Mouse (Mus musculus) c-Kit-positive CD71-negative TER-119-negative erythroid progenitor cells, embryonic 14.5 days (primary cell): ENCODE results near the gene Krt17.
"Not testable (repeated sequence)": the region's sequence is repeated elsewhere in the genome, so short reads cannot be mapped to it uniquely, and the experiment has no call there.

Source experiments
- DNase-seq: peaks from one replicate; pipeline ENCODE4 v3.0.0-alpha.2; 2013; ENCODE audit warnings: low read depth

Krt17 gene

DNA sequence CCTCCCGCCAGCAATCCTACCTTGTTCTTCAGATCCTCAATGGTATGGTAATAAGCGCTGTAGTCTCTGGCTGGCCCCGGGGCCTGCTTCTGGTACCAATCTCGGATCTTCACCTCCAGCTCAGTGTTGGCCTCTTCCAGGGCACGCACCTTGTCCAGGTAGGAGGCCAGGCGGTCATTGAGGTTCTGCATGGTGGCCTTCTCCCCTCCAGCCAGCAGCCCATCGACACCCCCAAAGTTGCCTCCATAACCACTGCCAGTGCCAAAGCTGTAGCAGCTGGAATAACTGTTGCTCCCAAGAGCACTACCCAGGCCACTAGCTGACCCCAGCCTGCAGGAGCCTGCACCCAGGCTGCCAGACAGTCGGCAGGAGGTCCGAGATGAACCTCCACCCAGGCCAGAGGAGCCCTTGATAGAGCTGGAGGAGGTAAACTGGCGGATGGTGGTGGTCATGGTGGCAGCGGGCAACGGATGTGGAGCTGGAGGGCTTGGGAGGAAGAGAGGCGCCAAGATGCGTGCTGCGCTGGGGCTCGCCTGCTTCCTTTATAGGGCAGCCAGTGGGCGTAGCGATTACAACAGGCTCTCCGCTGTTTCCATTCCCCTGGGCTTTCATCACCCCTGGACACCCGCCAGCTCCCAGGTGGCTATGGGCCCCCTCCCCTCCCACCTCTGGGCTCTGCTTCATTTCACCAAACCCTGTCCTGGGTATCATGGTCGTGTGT is at the start of gene Krt17:
Gene Krt17, minus strand, starts transcription at position 516 of the 721 bp plus-strand sequence.
- DNase-seq: no peak

DNA sequence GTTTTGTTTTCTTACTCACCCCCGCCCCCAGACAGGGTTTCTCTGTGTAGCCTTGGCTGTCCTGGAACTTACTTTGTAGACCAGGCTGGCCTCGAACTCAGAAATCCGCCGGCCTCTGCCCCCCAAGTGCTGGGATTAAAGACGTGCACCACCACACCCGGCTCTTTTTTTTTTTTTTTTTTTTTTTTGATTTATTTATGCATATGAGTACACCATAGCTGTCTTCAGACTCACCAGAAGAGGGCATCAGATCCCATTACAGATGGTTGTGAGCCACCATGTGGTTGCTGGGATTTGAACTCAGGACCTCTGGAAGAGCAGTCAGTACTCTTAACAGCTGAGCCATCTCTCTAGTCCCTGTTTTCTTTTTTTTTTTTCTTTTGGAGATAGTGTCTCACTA is 47.8 kb upstream of the Krt17 start:
- not testable (repeated sequence) for DNase-seq

DNA sequence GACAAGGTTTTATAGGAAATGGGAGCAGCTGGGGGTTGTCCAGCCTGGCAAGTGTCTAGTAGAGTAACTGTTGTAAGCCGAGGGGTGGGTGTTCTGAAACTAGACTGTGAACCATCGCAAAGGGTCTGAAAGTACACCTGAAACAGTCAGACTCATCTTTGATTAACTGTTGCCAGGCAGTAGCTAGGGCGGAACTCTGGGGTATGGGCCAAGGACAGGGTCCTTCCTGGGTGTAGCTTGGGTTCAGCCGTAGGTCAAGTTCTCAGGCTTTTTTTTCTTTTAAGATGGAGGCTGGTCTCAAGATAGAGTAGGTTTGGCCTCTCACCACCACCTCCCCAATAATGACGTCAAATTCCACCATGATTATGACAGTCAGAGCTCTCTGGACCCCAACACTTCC is 47.1 kb upstream of the Krt17 start:
- no peak for DNase-seq

DNA sequence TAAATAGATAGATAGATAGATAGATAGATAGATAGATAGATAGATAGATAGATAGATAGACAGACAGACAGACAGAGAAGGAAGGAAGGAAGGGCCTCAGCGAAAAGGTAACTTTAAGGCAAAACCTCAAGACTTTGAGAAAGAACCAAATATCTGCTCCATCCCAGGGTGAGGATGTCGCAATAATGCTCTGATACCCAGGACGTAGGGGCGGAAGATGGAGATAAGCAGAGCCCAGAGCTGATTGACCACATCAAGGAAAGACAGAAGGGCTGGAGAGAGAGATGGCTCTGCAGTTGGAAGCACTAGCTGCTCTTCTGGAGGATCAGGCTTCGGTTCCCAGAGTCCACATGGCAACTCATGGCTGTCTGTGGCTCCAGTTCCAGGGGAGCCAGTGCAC is 40.5 kb upstream of the Krt17 start:
- no peak for DNase-seq

DNA sequence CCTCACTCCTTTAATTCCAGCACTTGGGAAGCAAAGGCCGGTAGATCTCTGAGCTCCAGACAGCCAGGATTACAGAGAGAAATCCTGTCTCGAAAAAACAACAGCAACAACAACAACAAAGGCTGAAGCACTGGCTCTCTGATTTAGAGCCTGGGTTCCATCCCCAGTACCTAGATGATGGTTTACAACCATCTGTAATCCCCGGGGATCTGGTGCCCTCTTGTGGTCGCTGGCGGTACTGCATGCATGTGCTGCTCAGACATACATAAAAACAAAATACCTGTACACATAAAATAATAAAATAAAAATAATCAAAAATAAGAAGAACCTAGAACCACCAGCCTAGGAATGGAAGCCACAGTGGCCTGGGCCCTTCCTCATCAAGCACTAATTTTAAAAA is 39.5 kb upstream of the Krt17 start:
- DNase-seq: no peak

DNA sequence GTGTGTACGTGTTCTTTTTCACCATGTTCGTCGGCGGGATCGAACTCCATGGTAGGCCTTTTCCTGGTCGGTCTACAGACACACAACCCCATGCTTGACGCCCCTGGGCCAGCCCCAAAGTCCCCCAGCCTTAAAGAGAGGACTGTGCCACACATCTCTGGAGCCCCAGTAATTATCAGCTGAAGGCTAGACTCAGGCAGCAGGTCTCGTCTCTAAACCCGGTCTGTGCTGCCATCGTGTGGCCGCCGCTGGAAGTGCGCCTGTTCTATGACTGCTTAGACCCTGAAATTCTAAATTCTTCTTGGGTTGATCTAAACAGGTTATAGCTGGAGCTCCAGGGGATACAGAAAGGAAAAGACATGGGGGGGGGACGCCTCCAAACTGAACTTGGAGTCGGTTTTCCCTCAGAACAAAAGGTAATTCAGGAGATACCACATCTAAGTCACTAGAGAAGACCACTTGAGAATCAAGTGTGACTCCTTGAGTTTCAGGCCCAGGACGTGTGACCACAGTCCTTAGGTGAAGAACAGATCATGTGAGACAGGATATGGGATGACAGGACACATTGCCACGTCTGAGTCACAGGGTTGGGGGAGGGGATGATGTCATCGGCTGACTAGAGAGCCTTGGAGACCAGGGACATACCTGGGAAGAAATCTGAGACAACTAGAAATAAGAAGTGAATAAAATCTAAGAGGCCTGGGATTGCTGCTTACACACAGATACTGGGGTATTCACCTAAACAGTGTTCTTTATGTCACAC is 37.6 kb upstream of the Krt17 start:
- peak; percentile 67 for DNase-seq

DNA sequence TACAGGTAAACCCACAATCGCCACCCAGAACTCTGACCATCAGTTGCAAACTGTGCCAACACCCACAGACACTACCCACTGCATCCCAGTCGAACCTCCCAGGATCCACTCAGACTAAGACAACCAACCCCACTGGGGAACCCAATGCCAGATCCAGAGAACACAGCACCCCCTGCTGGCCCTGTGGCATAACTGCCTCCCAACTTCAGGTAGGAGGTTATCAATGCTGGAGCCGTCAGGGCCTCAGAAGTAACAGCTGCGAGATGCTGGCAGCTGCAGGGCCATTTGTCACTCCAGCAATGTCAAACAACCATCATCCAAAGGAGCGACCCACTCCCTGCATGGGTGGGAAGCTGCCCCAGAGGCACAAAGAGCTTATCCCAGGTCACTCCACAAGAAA is 37.0 kb upstream of the Krt17 start:
- no peak for DNase-seq

DNA sequence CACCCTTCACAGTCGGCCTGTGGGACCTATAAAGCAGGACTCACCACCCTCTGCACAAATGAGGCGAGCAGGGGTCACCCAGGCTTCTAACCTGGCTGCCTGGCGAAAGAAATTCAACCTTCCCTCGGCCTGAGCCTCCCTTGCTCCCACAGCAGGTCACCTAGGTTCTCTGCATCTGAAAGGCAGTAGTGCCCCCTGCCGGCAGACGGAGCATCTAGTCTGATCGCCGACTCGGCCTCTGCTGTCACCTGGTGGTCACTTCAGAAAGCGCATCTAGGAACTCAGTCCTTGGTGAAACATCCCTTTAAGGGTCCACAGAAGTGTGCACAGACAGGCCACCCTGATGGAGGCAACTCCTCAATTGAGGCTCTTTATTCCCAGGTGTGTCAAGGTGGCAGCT is 34.5 kb upstream of the Krt17 start:
- peak; percentile 74 for DNase-seq

DNA sequence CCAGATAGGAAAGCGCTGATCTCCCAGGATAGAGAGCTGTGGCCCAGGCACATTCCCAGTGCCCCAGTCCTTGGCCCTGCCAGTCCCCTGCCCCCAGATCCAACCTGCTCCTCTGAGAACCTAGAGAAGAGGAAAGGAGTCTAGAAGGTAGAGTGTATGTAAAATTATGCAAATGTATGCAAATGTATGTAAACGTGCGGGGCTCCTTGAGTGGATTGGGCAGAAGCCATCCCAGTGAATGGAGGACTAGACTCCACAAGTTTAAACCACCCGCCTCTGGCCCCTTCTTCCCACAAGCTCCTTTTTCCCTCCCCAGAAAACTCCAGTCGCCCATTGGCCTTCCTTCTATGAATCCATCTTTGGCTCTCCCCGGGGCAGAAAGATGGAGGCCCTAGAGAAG is 32.1 kb upstream of the Krt17 start:
- no peak for DNase-seq

DNA sequence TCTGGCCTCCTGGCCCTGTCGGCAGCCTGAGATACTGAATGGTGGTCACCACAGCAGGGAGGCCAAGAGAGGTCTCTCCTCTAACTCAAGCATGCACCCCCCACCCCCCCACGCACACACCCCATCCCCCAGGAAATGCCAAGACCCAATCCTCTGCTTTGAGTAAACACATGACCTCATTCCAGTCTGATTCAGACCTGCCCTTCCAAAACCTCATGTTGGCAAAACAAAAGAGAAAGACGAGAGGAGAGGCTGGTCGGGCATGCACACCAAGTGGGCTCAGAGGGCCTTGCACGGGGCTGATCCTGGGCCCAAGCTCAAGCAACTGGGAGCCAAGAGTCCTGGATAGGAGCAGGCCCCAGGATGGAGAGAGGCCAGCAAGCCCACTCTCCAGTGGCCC is 29.4 kb upstream of the Krt17 start:
- DNase-seq: no peak

DNA sequence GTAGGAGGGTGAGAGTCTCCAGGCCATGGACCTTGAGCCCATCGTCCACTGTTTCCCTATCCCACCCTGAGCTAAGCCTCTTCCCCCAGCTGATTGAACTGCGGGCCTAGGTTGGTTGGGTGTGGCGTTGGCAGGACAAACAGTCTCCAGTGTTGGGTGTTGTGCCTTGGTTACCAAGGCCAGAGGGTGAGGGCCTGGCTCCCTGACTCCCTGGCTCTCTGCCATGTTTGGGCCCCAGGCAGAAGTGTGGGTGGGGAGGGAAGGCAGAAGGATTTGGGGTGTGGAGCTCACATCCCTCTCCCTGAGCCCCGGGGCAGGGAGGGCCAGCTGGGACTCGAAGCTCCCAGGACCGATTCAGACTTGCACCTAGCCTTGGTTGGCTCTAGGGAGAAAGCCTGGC is 28.1 kb upstream of the Krt17 start:
- DNase-seq: no peak

DNA sequence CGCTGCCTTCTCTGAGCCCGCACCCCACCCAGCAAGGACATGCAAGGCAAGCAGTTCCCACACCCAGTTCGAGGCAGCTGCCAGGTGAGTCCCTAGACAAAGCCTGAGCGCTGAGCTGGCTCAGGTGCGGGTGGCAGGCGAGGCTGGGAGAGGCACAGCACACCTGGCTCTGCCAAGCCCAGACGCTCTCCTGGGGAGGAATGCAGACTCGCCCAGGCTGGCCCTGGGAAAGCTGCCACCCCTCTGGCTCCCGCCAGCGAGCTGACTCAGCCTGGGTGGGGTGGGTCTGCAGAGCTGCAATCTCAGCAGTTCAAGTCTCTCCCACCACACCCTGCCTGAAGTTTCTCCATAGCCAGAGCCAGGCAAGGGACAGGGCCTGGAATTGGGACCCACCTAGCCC is 26.2 kb upstream of the Krt17 start:
- no peak for DNase-seq

DNA sequence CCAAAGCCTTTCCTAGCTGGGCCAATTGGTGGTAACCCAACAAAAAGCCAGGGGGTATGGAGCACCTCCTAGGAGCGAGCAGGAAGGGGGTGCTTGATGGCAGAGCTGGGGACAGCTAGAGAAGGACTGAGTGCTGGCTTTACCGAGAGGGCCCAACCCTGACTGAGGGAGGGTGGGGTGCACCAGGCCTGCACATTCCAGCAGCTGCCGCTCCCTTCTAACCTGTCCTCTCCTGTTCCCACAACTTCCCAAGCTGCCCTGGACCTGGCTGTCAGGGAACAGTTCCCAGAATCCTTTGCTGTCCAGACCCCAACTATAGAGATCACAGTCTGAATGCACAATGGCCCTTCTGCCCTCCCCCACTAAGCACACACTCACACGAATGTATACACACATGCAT is 24.2 kb upstream of the Krt17 start:
- DNase-seq: no peak

DNA sequence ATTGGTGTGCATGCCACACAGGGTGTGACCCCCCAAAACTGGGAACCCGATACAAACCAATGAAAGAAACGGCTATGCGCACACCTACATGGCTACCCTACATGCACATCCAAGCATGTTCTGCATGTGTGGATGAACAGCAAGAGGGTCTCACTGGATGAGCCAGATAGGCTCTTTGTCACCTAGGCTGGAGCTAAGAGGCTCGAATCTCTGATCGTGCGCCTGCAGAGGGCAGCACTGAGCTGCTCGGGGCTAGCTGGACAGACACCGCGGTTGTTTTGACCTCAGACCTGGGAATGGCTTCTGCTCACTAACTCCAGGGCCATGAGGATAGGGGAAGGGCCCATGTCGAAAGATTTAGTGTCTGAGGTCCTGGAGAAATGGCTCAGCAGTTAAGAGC is 21.7 kb upstream of the Krt17 start:
- peak; percentile 73 for DNase-seq

DNA sequence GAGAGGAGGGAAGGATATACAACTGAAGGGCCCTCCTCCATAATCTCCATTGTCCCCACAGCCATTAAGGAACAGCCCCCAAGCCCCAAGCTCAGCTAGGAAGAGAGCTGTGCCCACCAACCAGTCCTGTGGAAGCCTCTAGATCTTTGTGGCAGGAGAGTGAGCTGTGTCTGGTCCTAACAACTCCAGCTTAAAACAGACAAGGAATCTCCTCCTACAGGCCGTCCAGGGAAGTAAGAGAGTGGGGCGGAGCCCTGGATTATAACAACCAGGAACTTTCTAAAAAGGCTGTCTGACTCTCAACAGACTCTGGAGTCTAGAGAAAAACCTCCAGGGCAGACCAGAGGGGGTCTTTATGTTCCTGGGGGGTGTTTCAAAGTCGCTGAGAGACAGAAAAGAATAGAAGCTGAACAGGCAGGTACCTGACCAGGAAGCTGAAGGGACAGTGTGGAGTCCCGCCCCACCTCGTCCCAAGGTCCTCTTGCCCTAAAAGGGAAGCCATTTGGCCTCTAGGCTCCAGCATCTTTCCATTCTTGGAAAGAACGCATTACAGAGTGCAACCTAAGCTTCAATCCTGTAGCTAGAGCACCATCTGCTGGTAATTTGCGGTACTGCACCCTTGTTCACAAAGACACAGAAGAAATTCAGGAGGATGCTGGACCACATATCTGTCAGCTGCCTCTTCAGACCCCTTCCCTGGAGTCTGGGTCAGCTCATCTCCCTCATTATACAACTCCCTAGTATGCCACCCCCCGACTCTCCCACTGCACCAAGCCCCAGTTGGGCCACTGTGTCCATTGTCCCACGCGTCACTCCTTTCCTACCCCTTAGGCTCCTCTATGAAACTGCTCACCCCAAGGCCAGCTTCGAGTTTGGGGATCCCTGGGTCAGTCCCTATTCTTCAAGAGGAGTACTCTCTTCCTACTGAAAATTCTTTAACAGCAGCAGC is 21.0 kb upstream of the Krt17 start:
- DNase-seq: peak; percentile 79

DNA sequence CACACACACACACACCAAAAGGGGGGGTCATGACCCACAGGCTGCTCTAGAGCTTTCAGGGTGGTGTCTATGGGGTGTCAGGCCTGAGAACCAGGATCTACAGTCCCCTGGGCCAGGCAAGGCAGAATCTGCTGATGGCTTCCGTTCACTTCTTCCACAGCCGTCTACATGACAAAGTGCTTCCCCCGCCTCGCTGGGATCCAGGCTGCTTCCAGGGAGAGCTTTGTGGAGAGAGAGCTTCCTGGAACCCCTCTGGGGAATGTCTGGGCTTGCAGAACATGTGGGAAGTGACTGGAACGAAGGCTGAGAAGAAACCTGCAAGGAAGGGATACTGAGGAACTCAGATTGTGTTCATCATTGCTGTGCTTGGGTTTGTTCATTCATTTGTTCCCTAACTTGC is 17.9 kb upstream of the Krt17 start:
- DNase-seq: no peak

DNA sequence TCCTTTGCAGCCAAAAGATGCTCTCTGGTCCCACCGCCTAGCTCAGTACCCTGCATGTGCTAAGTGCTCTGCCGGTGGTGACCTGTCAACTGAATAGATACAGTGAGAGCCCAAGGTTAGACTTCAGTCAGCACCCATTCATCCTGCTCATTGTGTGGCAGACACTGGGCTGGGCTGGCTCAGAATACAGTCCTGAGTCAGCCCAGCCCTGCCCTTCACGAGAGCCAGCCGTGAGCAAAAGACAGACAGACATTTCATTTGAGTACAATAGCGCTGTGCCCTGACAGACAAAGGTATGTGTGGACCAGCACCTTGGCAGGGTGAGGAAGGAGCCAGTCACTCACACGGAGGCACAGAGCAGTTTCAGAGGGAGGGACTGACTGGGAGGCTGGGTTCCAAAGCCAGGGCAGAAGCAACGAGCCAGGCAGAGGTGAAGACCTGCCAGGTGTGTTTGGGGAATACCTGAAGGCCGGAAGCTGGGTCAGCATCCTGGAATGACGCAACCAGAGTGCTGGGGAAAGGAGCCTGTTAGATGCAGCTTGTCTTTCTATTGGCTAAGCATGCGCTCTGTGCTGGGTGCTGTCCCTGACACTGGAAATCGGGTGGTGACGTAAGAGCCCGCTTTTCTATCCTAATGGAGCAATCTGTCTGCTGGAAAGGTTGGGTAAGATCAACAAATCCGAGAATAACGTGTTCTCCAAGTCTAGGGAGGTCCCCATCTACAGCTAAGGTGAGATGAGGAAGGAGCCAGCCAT is 17.1 kb upstream of the Krt17 start:
- no peak for DNase-seq

DNA sequence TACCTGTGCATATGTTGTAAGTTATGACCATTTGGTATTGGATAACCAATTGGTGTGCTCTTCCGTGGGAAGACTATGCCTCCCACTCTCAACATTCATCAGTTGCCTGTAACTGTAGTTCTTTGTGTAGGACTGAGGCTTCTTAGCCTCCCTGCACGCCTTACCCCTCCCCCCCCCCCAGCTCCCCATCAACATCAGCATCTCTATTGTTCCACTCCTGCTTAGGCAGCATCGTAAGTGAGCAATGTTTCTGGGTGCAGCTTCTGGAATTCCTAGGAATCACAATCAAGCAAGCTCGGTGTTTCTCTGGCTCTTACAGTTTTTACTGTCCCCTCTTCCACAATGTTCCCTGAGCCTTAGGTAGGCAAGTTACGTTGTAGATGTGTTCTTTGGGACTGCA is 14.6 kb upstream of the Krt17 start:
- DNase-seq: no peak

DNA sequence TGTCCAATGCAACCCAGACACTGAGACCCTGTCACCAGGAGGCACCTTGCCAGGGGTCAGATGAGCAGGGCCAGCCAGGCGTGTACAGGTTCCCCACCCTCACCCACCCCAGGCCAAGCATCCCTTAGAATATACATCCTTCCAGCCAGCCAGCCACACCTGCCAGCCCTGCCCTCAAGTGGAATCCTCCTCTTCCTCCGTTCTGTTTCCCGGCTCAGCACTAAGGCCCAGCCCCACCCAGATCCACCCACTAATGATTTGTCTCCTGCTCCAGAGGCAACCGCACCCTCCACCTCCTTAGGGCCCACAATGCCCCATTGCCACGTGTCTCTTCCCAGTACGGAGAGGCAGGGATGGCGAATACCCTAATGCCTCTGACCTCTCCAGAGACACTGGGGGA is 13.9 kb upstream of the Krt17 start:
- DNase-seq: no peak

DNA sequence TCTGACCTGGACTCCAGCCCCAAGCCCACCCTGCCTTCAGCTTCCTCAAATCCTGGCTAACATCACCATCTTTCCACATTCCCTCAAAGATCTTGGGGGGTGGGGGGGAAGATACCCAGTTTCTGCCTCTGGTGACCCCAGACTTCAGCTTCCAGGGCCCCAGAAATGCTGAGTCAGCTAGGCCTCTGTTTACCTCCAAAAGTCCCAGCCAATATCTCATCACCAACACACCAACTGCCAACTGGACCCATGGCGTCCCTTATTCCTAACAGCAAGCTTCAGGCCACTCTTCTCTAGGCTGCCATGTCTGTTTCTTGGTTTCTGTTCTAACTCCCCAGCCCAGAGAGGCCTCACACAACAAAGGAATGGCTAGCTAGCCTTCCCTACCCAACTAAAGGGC is 11.0 kb upstream of the Krt17 start:
- no peak for DNase-seq

DNA sequence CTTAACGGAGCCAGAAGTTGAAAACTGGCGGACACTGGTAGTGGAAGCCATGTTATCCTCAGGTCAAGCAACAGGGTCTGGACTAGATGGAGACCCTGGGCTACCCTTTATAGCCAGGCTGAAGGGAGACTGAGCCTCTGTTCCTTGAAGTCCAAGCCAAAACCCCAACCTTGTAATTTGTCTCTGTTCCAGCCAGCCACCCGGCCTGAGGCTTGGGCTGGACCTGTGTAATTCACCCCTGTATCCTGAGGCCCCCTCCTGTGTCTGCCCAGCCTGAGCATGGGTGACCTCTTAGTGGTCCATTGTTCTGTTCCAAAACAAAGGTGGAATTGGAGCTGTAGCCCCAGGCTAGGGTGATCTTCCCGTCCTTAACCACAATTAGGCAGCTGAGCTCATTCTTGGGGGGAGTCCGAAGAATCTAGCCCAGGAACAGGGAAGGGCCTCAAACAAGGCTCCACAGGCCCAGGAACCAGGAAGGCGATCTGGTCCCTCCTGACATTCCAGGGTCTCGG is 9.0 kb upstream of the Krt17 start, which contains the start of gene Krt42:
Gene Krt42, minus strand, starts transcription at position 51 of the 512 bp plus-strand sequence.
- no peak for DNase-seq
